Mouse (Mus musculus): Measurements from ENCODE around the gene Ugt1a5. TPM values are rescaled to one million over a fixed set of nuclear protein-coding genes. Genes with fewer than 3 reads are reported as not detected.
"Not testable (repeated sequence)": the region's sequence is repeated elsewhere in the genome, so short reads cannot be mapped to it uniquely, and the experiment has no call there.

Gene Ugt1a5
- polyA plus RNA-seq, 1 experiment from 2014 or later: not detected

- no peak for ATAC-seq (ENCODE audit: low FRiP score, low read depth)
- H3K4me3 ChIP-seq: no peak overlapping the region
- H3K27me3 ChIP-seq: no peaks in the 10 kb centered on the region
- H3K27ac ChIP-seq (replicated peaks): no peak overlapping the region
- 40% methylated on average over 3 of the region's 3 CpGs for WGBS
- no peaks in the 10 kb centered on the region for H3K36me3 ChIP-seq
- no peaks in the 10 kb centered on the region for H3K4me1 ChIP-seq
- no peak overlapping the region for H3K4me2 ChIP-seq (replicated peaks)
- H3K9ac ChIP-seq (replicated peaks): no peak overlapping the region
- H3K9me3 ChIP-seq: peaks cover 52% of the 10 kb centered on the region
These were observed 51.8 kb downstream of the Ugt1a5 start for GRCm38 (mm10) chr1:88217576-88217975.

GRCm38 (mm10) chr1:88218051-88218450 lies 52.2 kb downstream of the Ugt1a5 start:
- Histone ChIP-seq H3K4me1 (no peaks in the 10 kb centered on the region), H3K27ac (replicated peaks) (no peak overlapping the region), H3K9me3 (peaks cover 47% of the 10 kb centered on the region), H3K36me3 (no peaks in the 10 kb centered on the region), H3K27me3 (no peaks in the 10 kb centered on the region), H3K4me2 (replicated peaks) (no peak overlapping the region), H3K4me3 (no peak overlapping the region), H3K9ac (replicated peaks) (no peak overlapping the region)
- ATAC-seq (ENCODE audit: low FRiP score, low read depth): no peak
- 75% methylated on average over 9 of the region's 9 CpGs for WGBS

GRCm38 (mm10) chr1:88218591-88218990 lies 52.8 kb downstream of the Ugt1a5 start:
- no peak overlapping the region for H3K27ac ChIP-seq (replicated peaks)
- 49% methylated on average over 4 of the region's 4 CpGs for WGBS
- peaks cover 41% of the 10 kb centered on the region for H3K9me3 ChIP-seq
- no peak overlapping the region for H3K4me3 ChIP-seq
- no peak overlapping the region for H3K4me2 ChIP-seq (replicated peaks)
- H3K27me3 ChIP-seq: no peaks in the 10 kb centered on the region
- ATAC-seq (ENCODE audit: low FRiP score, low read depth): no peak
- H3K4me1 ChIP-seq: no peaks in the 10 kb centered on the region
- no peak overlapping the region for H3K9ac ChIP-seq (replicated peaks)
- H3K36me3 ChIP-seq: no peaks in the 10 kb centered on the region

GRCm38 (mm10) chr1:88219054-88219453 lies 53.2 kb downstream of the Ugt1a5 start:
- 15% methylated on average over 1 of the region's 1 CpGs for WGBS
- Histone ChIP-seq H3K9me3 (peaks cover 37% of the 10 kb centered on the region), H3K36me3 (no peaks in the 10 kb centered on the region), H3K4me2 (replicated peaks) (no peak overlapping the region), H3K27me3 (no peaks in the 10 kb centered on the region), H3K4me3 (no peak overlapping the region), H3K9ac (replicated peaks) (no peak overlapping the region), H3K4me1 (no peaks in the 10 kb centered on the region), H3K27ac (replicated peaks) (no peak overlapping the region)
- ATAC-seq (ENCODE audit: low FRiP score, low read depth): no peak

GRCm38 (mm10) chr1:88220336-88220735 lies 54.5 kb downstream of the Ugt1a5 start:
- ATAC-seq (ENCODE audit: low FRiP score, low read depth): no peak
- H3K27me3 ChIP-seq: no peaks in the 10 kb centered on the region
- no peaks in the 10 kb centered on the region for H3K4me1 ChIP-seq
- H3K4me3 ChIP-seq: no peak overlapping the region
- no peak overlapping the region for H3K4me2 ChIP-seq (replicated peaks)
- no peak overlapping the region for H3K27ac ChIP-seq (replicated peaks)
- peaks cover 27% of the 10 kb centered on the region for H3K9me3 ChIP-seq
- no peaks in the 10 kb centered on the region for H3K36me3 ChIP-seq
- H3K9ac ChIP-seq (replicated peaks): no peak overlapping the region

- H3K27me3 ChIP-seq: no peaks in the 10 kb centered on the region
- H3K4me2 ChIP-seq (replicated peaks): no peak overlapping the region
- WGBS: 49% methylated on average over 2 of the region's 2 CpGs
These were observed 56.4 kb downstream of the Ugt1a5 start for GRCm38 (mm10) chr1:88222216-88222615.

GRCm38 (mm10) chr1:88223011-88223515 lies 57.3 kb downstream of the Ugt1a5 start:
- H3K36me3 ChIP-seq; H3K9ac ChIP-seq (replicated peaks); H3K27me3 ChIP-seq; H3K4me1 ChIP-seq; ATAC-seq (ENCODE audit: low FRiP score, low read depth); H3K4me3 ChIP-seq; H3K4me2 ChIP-seq (replicated peaks); H3K27ac ChIP-seq (replicated peaks): not testable (repeated sequence)
- peaks cover 33% of the 10 kb centered on the region for H3K9me3 ChIP-seq

More at GRCm38 (mm10) chr1:88222216-88222615, 56.4 kb downstream of the Ugt1a5 start:
- peaks cover 30% of the 10 kb centered on the region for H3K9me3 ChIP-seq
- no peak overlapping the region for H3K27ac ChIP-seq (replicated peaks)
- H3K4me3 ChIP-seq: no peak overlapping the region
- no peak for ATAC-seq (ENCODE audit: low FRiP score, low read depth)
- H3K9ac ChIP-seq (replicated peaks): no peak overlapping the region
- no peaks in the 10 kb centered on the region for H3K36me3 ChIP-seq
- H3K4me1 ChIP-seq: no peaks in the 10 kb centered on the region

GRCm38 (mm10) chr1:88223591-88223990 lies 57.8 kb downstream of the Ugt1a5 start:
- H3K4me1 ChIP-seq: no peaks in the 10 kb centered on the region
- H3K36me3 ChIP-seq: no peaks in the 10 kb centered on the region
- WGBS: 60% methylated on average over 1 of the region's 1 CpGs
- no peak overlapping the region for H3K9ac ChIP-seq (replicated peaks)
- H3K4me2 ChIP-seq (replicated peaks): no peak overlapping the region
- no peak overlapping the region for H3K27ac ChIP-seq (replicated peaks)
- no peak overlapping the region for H3K4me3 ChIP-seq
- ATAC-seq (ENCODE audit: low FRiP score, low read depth): no peak
- H3K9me3 ChIP-seq: peaks cover 38% of the 10 kb centered on the region
- H3K27me3 ChIP-seq: no peaks in the 10 kb centered on the region

GRCm38 (mm10) chr1:88224029-88224776 lies 58.4 kb downstream of the Ugt1a5 start:
- no peak overlapping the region for H3K9ac ChIP-seq (replicated peaks)
- no peaks in the 10 kb centered on the region for H3K36me3 ChIP-seq
- H3K9me3 ChIP-seq: peaks cover 44% of the 10 kb centered on the region
- H3K27me3 ChIP-seq: no peaks in the 10 kb centered on the region
- H3K4me1 ChIP-seq: no peaks in the 10 kb centered on the region
- H3K27ac ChIP-seq (replicated peaks): no peak overlapping the region
- H3K4me2 ChIP-seq (replicated peaks): no peak overlapping the region
- WGBS: 68% methylated on average over 2 of the region's 2 CpGs
- ATAC-seq (ENCODE audit: low FRiP score, low read depth): no peak
- H3K4me3 ChIP-seq: no peak overlapping the region

GRCm38 (mm10) chr1:88225301-88225700 lies 59.5 kb downstream of the Ugt1a5 start:
- H3K4me2 ChIP-seq (replicated peaks); H3K9ac ChIP-seq (replicated peaks); H3K27ac ChIP-seq (replicated peaks); H3K4me3 ChIP-seq; H3K4me1 ChIP-seq; ATAC-seq (ENCODE audit: low FRiP score, low read depth); H3K36me3 ChIP-seq; H3K27me3 ChIP-seq: not testable (repeated sequence)
- H3K9me3 ChIP-seq: peaks cover 55% of the 10 kb centered on the region
- 38% methylated on average over 2 of the region's 2 CpGs for WGBS

- Histone ChIP-seq H3K4me1 (no peaks in the 10 kb centered on the region), H3K36me3 (no peaks in the 10 kb centered on the region), H3K9me3 (peaks cover 60% of the 10 kb centered on the region), H3K9ac (replicated peaks) (no peak overlapping the region), H3K4me3 (no peak overlapping the region), H3K27ac (replicated peaks) (no peak overlapping the region), H3K27me3 (no peaks in the 10 kb centered on the region), H3K4me2 (replicated peaks) (no peak overlapping the region)
- ATAC-seq (ENCODE audit: low FRiP score, low read depth): no peak
These were observed 59.9 kb downstream of the Ugt1a5 start for GRCm38 (mm10) chr1:88225741-88226140.

GRCm38 (mm10) chr1:88226670-88227379 lies 61.0 kb downstream of the Ugt1a5 start, which contains the start of gene Mroh2a:
Gene Mroh2a (plus strand): TSS chr1:88226986.
- H3K9ac ChIP-seq (replicated peaks): no peak within 1 kb of the TSS
- no peak for ATAC-seq (ENCODE audit: low FRiP score, low read depth)
- peaks cover 70% of the 10 kb centered on the region for H3K9me3 ChIP-seq
- no peaks in the 10 kb centered on the region for H3K27me3 ChIP-seq
- H3K36me3 ChIP-seq: no peaks in the 10 kb centered on the region
- no peaks in the 10 kb centered on the region for H3K4me1 ChIP-seq
- no peak within 1 kb of the TSS for H3K4me2 ChIP-seq (replicated peaks)
- 50% methylated on average over 5 of the region's 5 CpGs for WGBS
- no peak within 1 kb of the TSS for H3K27ac ChIP-seq (replicated peaks)
- no peak within 1 kb of the TSS for H3K4me3 ChIP-seq

Measured in midbrain, embryonic 12.5 days (tissue).